Mouse (Mus musculus): ENCODE data around the gene Igsf9b.

- no peak for TF ChIP-seq ZMIZ1 (IDR thresholded peaks at IDR 0.05; ENCODE audit: low read depth, low read length)
- no peak for TF ChIP-seq POLR2A (IDR thresholded peaks at IDR 0.05; ENCODE audit: low read depth, low read length)
- TF ChIP-seq ELF1 (IDR thresholded peaks at IDR 0.05; ENCODE audit: low read depth, low read length), result no peak
- TF ChIP-seq UBTF (IDR thresholded peaks at IDR 0.05; ENCODE audit: low read depth, low read length), result no peak
- TF ChIP-seq CTCF (conservative IDR thresholded peaks at IDR 0.05 in 1 of 2, IDR thresholded peaks at IDR 0.05 in 1 of 2; ENCODE audit: low read depth in 2 of 2, low read length in 2 of 2), result no peak
- TF ChIP-seq GABPA (IDR thresholded peaks at IDR 0.05; ENCODE audit: insufficient replicate concordance, low read depth, low read length), result no peak
- no peak; the same call in 1 of the 2 replicates for TF ChIP-seq EP300 (IDR thresholded peaks at IDR 0.05; ENCODE audit: low read length)
- no peak for TF ChIP-seq ZKSCAN1 (IDR thresholded peaks at IDR 0.05; ENCODE audit: borderline replicate concordance, low read depth, low read length)
- TF ChIP-seq ZC3H11A (IDR thresholded peaks at IDR 0.05; ENCODE audit: low read depth, low read length), result no peak
- TF ChIP-seq JUND (conservative IDR thresholded peaks at IDR 0.05; ENCODE audit: low read depth, low read length), result 0 out of 2 replicates have a peak, but pooled peaks have one; percentile 20
Observed at GRCm38 (mm10) chr9:27386951-27387350, 87.9 kb downstream of the Igsf9b start.

Measured in CH12.LX (cell line).